Mouse (Mus musculus) CH12.LX (cell line): ENCODE data around the gene Sipa1l3. TPM values are rescaled to one million over a fixed set of nuclear protein-coding genes. Genes with fewer than 3 reads are reported as not detected.

Source experiments
- DNase-seq: peaks from one replicate; pipeline ENCODE4 v3.0.0-alpha.2; 2013; ENCODE audit errors: extremely low read depth
- H3K27ac ChIP-seq: 2 replicates; pipeline ENCODE4 v1.5.1; 2012; ENCODE audit warnings: low read depth, mild to moderate bottlenecking, control low read depth, moderate library complexity; ENCODE audit not compliant: insufficient read depth
- H3K27me3 ChIP-seq: replicated peaks from 2 replicates; pipeline ENCODE3; 2012; ENCODE audit warnings: inconsistent platforms
- H3K36me3 ChIP-seq, 2 experiments: replicated peaks in 1 of 2; 2 replicates each; pipeline versions ENCODE3 to v1.6.1; 2012; ENCODE audit warnings: inconsistent platforms in 1 of 2, low read length in 1 of 2, mild to moderate bottlenecking in 1 of 2, mixed read lengths in 1 of 2, moderate library complexity in 1 of 2; ENCODE audit not compliant: control insufficient read depth in 1 of 2, insufficient read depth in 1 of 2
- H3K4me1 ChIP-seq, 2 experiments: 2 replicates each; pipeline ENCODE4 v1.6.1; 2012; ENCODE audit warnings: inconsistent platforms in 1 of 2, moderate library complexity in 1 of 2; ENCODE audit not compliant: insufficient read depth in 2 of 2, control insufficient read depth in 1 of 2
- H3K4me2 ChIP-seq: 2 replicates; pipeline ENCODE4 v1.6.1; 2012; ENCODE audit warnings: low read depth, mild to moderate bottlenecking, control low read depth; ENCODE audit not compliant: poor library complexity, insufficient read depth, severe bottlenecking
- H3K4me3 ChIP-seq, 3 experiments: fragments of 150-350 bp in 1 of 3; sonication (generic) in 1 of 3; replicated peaks in 1 of 3; 2 replicates each; pipeline versions ENCODE3 to v1.5.1; 2011 to 2012; ENCODE audit warnings: low read depth in 2 of 3, low read length in 2 of 3, mild to moderate bottlenecking in 2 of 3, moderate library complexity in 2 of 3, control low read depth in 1 of 3, improper control_type of control experiment in 1 of 3, inconsistent platforms in 1 of 3, mixed read lengths in 1 of 3; ENCODE audit not compliant: poor library complexity in 1 of 3
- H3K79me2 ChIP-seq: replicated peaks from 2 replicates; pipeline ENCODE4 v1.6.1; 2012; ENCODE audit warnings: mild to moderate bottlenecking, moderate library complexity; ENCODE audit not compliant: control insufficient read depth, poor library complexity, insufficient read depth, severe bottlenecking; ENCODE audit errors: extremely low read depth
- H3K9ac ChIP-seq: 2 replicates; pipeline ENCODE4 v1.6.1; 2012; ENCODE audit warnings: low read depth, mild to moderate bottlenecking, control low read depth, moderate library complexity; ENCODE audit not compliant: insufficient read depth
- H3K9me3 ChIP-seq: replicated peaks from 2 replicates; pipeline ENCODE3; 2012; ENCODE audit warnings: low read length, inconsistent platforms, mixed read lengths
- CHD1 ChIP-seq: IDR thresholded peaks from 2 replicates; pipeline ENCODE4 v1.6.1; 2012; ENCODE audit warnings: low read depth, low read length, improper control_type of control experiment, inconsistent platforms
- CHD2 ChIP-seq: IDR thresholded peaks from 2 replicates; pipeline ENCODE4 v1.6.1; 2011; ENCODE audit warnings: low read length, improper control_type of control experiment
- E2F4 ChIP-seq: IDR thresholded peaks from 2 replicates; pipeline ENCODE4 v1.6.1; 2011; ENCODE audit warnings: low read depth, low read length, improper control_type of control experiment; ENCODE audit not compliant: insufficient replicate concordance
- ELF1 ChIP-seq: IDR thresholded peaks from 2 replicates; pipeline ENCODE4 v1.6.1; 2014; ENCODE audit warnings: low read depth, mild to moderate bottlenecking, inconsistent platforms, low read length, improper control_type of control experiment
- EP300 ChIP-seq: IDR thresholded peaks from 2 replicates; pipeline ENCODE4 v1.6.1; 2011; ENCODE audit warnings: low read length, improper control_type of control experiment
- GABPA ChIP-seq: IDR thresholded peaks from 2 replicates; pipeline ENCODE4 v1.6.1; 2012; ENCODE audit warnings: low read depth, low read length, improper control_type of control experiment, inconsistent platforms; ENCODE audit not compliant: insufficient replicate concordance
- JUND ChIP-seq: conservative IDR thresholded peaks from 2 replicates; pipeline ENCODE4 v1.6.1; 2011; ENCODE audit warnings: low read depth, low read length, improper control_type of control experiment
- MAFK ChIP-seq: IDR thresholded peaks from 2 replicates; pipeline ENCODE4 v1.6.1; 2011; ENCODE audit warnings: low read length, improper control_type of control experiment; ENCODE audit not compliant: insufficient replicate concordance
- MAX ChIP-seq: IDR thresholded peaks from 2 replicates; pipeline ENCODE4 v1.6.1; 2011; ENCODE audit warnings: low read length, improper control_type of control experiment
- MAZ ChIP-seq: IDR thresholded peaks from 2 replicates; pipeline ENCODE4 v1.6.1; 2012; ENCODE audit warnings: low read depth, mild to moderate bottlenecking, inconsistent platforms, low read length, improper control_type of control experiment, moderate library complexity
- MXI1 ChIP-seq: IDR thresholded peaks from 2 replicates; pipeline ENCODE4 v1.6.1; 2011; ENCODE audit warnings: mild to moderate bottlenecking, low read depth, low read length, improper control_type of control experiment
- MYC ChIP-seq: IDR thresholded peaks from 2 replicates; pipeline ENCODE4 v1.6.1; 2011; ENCODE audit warnings: low read depth, mild to moderate bottlenecking, improper control_type of control experiment, low read length
- POLR2AphosphoS2 ChIP-seq: IDR thresholded peaks from 2 replicates; pipeline ENCODE4 v1.6.1; 2011; ENCODE audit warnings: low read depth, low read length, improper control_type of control experiment
- RAD21 ChIP-seq: IDR thresholded peaks from 2 replicates; pipeline ENCODE4 v1.6.1; 2011; ENCODE audit warnings: low read depth, mild to moderate bottlenecking, low read length, improper control_type of control experiment, moderate library complexity
- TBP ChIP-seq: conservative IDR thresholded peaks from 2 replicates; pipeline ENCODE4 v1.6.1; 2011; ENCODE audit warnings: low read depth, low read length, improper control_type of control experiment
- TCF12 ChIP-seq: IDR thresholded peaks from 2 replicates; pipeline ENCODE4 v1.6.1; 2014; ENCODE audit warnings: low read depth, mild to moderate bottlenecking, inconsistent platforms, low read length, improper control_type of control experiment
- UBTF ChIP-seq: IDR thresholded peaks from 2 replicates; pipeline ENCODE4 v1.6.1; 2012; ENCODE audit warnings: low read depth, mild to moderate bottlenecking, inconsistent platforms, low read length, improper control_type of control experiment, moderate library complexity
- USF1 ChIP-seq: IDR thresholded peaks from 2 replicates; pipeline ENCODE4 v1.6.1; 2014; ENCODE audit warnings: low read depth, mild to moderate bottlenecking, inconsistent platforms, low read length, improper control_type of control experiment
- ZC3H11A ChIP-seq: IDR thresholded peaks from 2 replicates; pipeline ENCODE4 v1.6.1; 2012; ENCODE audit warnings: low read depth, mild to moderate bottlenecking, inconsistent platforms, low read length, improper control_type of control experiment
- ZKSCAN1 ChIP-seq: IDR thresholded peaks from 2 replicates; pipeline ENCODE4 v1.6.1; 2012; ENCODE audit warnings: low read depth, inconsistent platforms, low read length, improper control_type of control experiment, borderline replicate concordance
- ZNF384 ChIP-seq: IDR thresholded peaks from 2 replicates; pipeline ENCODE4 v1.6.1; 2012; ENCODE audit warnings: low read depth, low read length, improper control_type of control experiment, inconsistent platforms
- dilution Hi-C: fragments of 300-500 bp; cut with MboI; formaldehyde crosslinking; loops from 2 replicates; pipeline ENCODE4 v1.14.3; 2020; ENCODE audit warnings: low sequenced_read_pairs; ENCODE audit not compliant: extremely low pct_unique_long_range_greater_than_20kb, extremely low pct_ligation_motif_present
- in situ Hi-C: fragments of 300-500 bp; cut with MboI; formaldehyde crosslinking; loops from 3 replicates; pipeline ENCODE4 v1.14.3; 2019; ENCODE audit warnings: low sequenced_read_pairs, low pct_ligation_motif_present, low pct_unique_long_range_greater_than_20kb, mixed read lengths
- polyA plus RNA-seq: library from polyadenylated mRNA; unstranded; fragments of >175 nt; gene quantifications from 2 replicates; pipeline ENCODE4 v1.2.1, GENCODE M21; 2012; ENCODE audit warnings: low read depth; ENCODE audit not compliant: insufficient read length
- total RNA-seq, 2 experiments: library from RNA; depleted of rRNA; stranded (reverse); fragments of 300-350 nt in 1 of 2; fragments of >200 nt in 1 of 2; gene quantifications; 2 replicates each; pipeline ENCODE4 v1.2.3; 2012 to 2014

The Sipa1l3 gene
- total and polyA plus RNA-seq, 3 experiments, result 1.6 to 8.8 (median 5.9) TPM

DNA sequence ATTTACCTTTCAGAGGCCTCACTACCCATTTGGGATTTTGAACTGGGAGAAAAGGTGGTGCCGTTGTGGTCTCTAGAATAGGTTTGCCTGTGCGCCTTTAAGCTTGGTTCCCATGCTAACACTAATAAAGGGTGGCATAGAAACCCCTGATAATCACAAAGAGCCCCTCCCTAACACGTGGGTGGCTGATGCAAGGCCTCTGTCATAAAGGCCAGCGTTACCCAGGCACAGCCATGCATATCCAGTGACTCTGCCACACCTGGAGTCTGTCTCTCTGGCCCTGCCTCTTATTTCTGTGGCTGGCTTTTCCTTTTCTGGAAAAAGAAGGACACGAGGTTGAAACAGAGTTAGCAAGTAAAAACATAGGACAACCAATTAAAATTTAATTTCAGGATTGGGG, 37.1 kb upstream of the Sipa1l3 start:
- Histone ChIP-seq H3K79me2 (no peaks in the 10 kb centered on the region), H3K9me3 (peaks cover 4% of the 10 kb centered on the region), H3K27me3 (no peaks in the 10 kb centered on the region), H3K27ac (no peak overlapping the region), H3K4me3 (no peak overlapping the region), H3K4me1 (peaks cover 0 to 10% of the 10 kb centered on the region in 2 experiments; a peak in 2 of 4 replicates), H3K9ac (no peak overlapping the region), H3K36me3 (no peaks in the 10 kb centered on the region), H3K4me2 (no peak overlapping the region)
- DNase-seq, result peak; percentile 12
- dilution Hi-C loops, result no loop called here
- in situ Hi-C loops, result no loop called here
- no peak for TF ChIP-seq E2F4
- no peak for TF ChIP-seq USF1
- no peak for TF ChIP-seq CHD1
- no peak for TF ChIP-seq TCF12
- TF ChIP-seq POLR2AphosphoS2, result no peak
- TF ChIP-seq MAX, result no peak
- no peak for TF ChIP-seq UBTF
- TF ChIP-seq RAD21, result no peak
- TF ChIP-seq ZC3H11A, result no peak
- no peak for TF ChIP-seq ELF1
- no peak for TF ChIP-seq TBP
- TF ChIP-seq ZNF384, result no peak
- no peak for TF ChIP-seq MYC
- no peak for TF ChIP-seq JUND

GRCm38 (mm10) chr7:29555051-29555450, 36.6 kb upstream of the Sipa1l3 start:
- Histone ChIP-seq H3K36me3 (no peaks in the 10 kb centered on the region), H3K9ac (no peak overlapping the region), H3K4me3 (no peak overlapping the region), H3K4me2 (no peak overlapping the region), H3K9me3 (peaks cover 4% of the 10 kb centered on the region), H3K79me2 (no peaks in the 10 kb centered on the region), H3K4me1 (peaks cover 0 to 15% of the 10 kb centered on the region in 2 experiments; a peak in 2 of 4 replicates), H3K27me3 (no peaks in the 10 kb centered on the region), H3K27ac (no peak overlapping the region)
- DNase-seq, result no peak
- dilution Hi-C loops (no loop called here), in situ Hi-C loops (no loop called here)
- TF ChIP-seq CHD2 (no peak), JUND (no peak), USF1 (no peak), CHD1 (no peak), ZKSCAN1 (no peak), MYC (no peak), MXI1 (no peak), UBTF (no peak), MAFK (no peak), GABPA (no peak), MAZ (no peak), EP300 (no peak)
